Mouse (Mus musculus): Measurements from ENCODE around the gene Kdm4a. TPM values are rescaled to one million over a fixed set of nuclear protein-coding genes. Genes with fewer than 3 reads are reported as not detected.
A peak's percentile ranks its signal among the peaks of the same experiment; 100 is the strongest.

Kdm4a gene
- total RNA-seq (2021) = 10 to 100 TPM; 18.0 to 34.4 TPM
- long read RNA-seq, experiment 1, partial matches to known transcripts = 0 of 1 reads
- long read RNA-seq, experiment 1, other reads (novel, unspliced or antisense) = 1 of 1 reads
- long read RNA-seq, experiment 2, partial matches to known transcripts = 0 of 1 reads
- long read RNA-seq, experiment 2, other reads (novel, unspliced or antisense) = 1 of 1 reads

- Histone ChIP-seq H3K4me3 (peak within 1 kb of the TSS; percentile 95), H3K27ac (peak within 1 kb of the TSS; percentile 95)
- no peak for TF ChIP-seq CTCF (IDR thresholded peaks at IDR 0.05)
- peak; percentile 96 for DNase-seq
- intact Hi-C loops (cut with DNase I) = loop anchor here (10.0 kb wide), 1 partner anchor 85 kb away; no protein-coding TSS in a partner anchor
Measured at GRCm38 (mm10) chr4:118179467-118180300, at the start of gene Kdm4a. Kdm4a (minus strand) TSS chr4:118180043.

GRCm38 (mm10) chr4:118229035-118229770 is 49.4 kb upstream of the Kdm4a start:
- no peak for DNase-seq
- H3K4me3 ChIP-seq = no peak overlapping the region
- H3K27ac ChIP-seq = no peak overlapping the region; the same call in 1 of the 2 replicates
- intact Hi-C loops (cut with DNase I) = no loop called here
- no peak for TF ChIP-seq CTCF (IDR thresholded peaks at IDR 0.05)

GRCm38 (mm10) chr4:118227398-118227797 is 47.6 kb upstream of the Kdm4a start:
- no peak for TF ChIP-seq CTCF (IDR thresholded peaks at IDR 0.05)
- DNase-seq = no peak
- no peak overlapping the region for H3K27ac ChIP-seq
- intact Hi-C loops (cut with DNase I) = no loop called here
- H3K4me3 ChIP-seq = no peak overlapping the region

- TF ChIP-seq CTCF (IDR thresholded peaks at IDR 0.05) = no peak
- no peak for DNase-seq
- no peak overlapping the region for H3K4me3 ChIP-seq
- no peak overlapping the region for H3K27ac ChIP-seq
- intact Hi-C loops (cut with DNase I) = no loop called here
Measured at GRCm38 (mm10) chr4:118221261-118221660, 41.4 kb upstream of the Kdm4a start.

GRCm38 (mm10) chr4:118220756-118221155 is 40.9 kb upstream of the Kdm4a start:
- DNase-seq = no peak
- no peak for TF ChIP-seq CTCF (IDR thresholded peaks at IDR 0.05)
- H3K4me3 ChIP-seq = no peak overlapping the region
- H3K27ac ChIP-seq = no peak overlapping the region
- intact Hi-C loops (cut with DNase I) = no loop called here

- intact Hi-C loops (cut with DNase I) = loop anchor here (5.0 kb wide), 1 partner anchor 127 kb away; no protein-coding TSS in a partner anchor
- no peak for TF ChIP-seq CTCF (IDR thresholded peaks at IDR 0.05)
- no peak for DNase-seq
- Histone ChIP-seq H3K27ac (no peak overlapping the region), H3K4me3 (no peak overlapping the region)
Measured at GRCm38 (mm10) chr4:118219487-118219886, 39.6 kb upstream of the Kdm4a start.

GRCm38 (mm10) chr4:118218521-118218920 is 38.7 kb upstream of the Kdm4a start:
- Histone ChIP-seq H3K4me3 (no peak overlapping the region), H3K27ac (no peak overlapping the region)
- DNase-seq = no peak
- intact Hi-C loops (cut with DNase I) = loop anchor here (5.0 kb wide), 1 partner anchor 126 kb away; no protein-coding TSS in a partner anchor
- no peak for TF ChIP-seq CTCF (IDR thresholded peaks at IDR 0.05)

- Histone ChIP-seq H3K4me3 (no peak overlapping the region), H3K27ac (no peak overlapping the region)
- TF ChIP-seq CTCF (IDR thresholded peaks at IDR 0.05) = peak; percentile 96
- intact Hi-C loops (cut with DNase I) = loop anchor here (1.0 to 5.0 kb wide), 2 partner anchors 76 to 125 kb away; no protein-coding TSS in a partner anchor
- peak; percentile 76 for DNase-seq
Measured at GRCm38 (mm10) chr4:118216726-118217595, 37.1 kb upstream of the Kdm4a start.

- TF ChIP-seq CTCF (IDR thresholded peaks at IDR 0.05) = no peak
- H3K4me3 ChIP-seq = no peak overlapping the region
- intact Hi-C loops (cut with DNase I) = loop anchor here (5.0 kb wide), 1 partner anchor 123 kb away; no protein-coding TSS in a partner anchor
- no peak for DNase-seq
- H3K27ac ChIP-seq = no peak overlapping the region
Measured at GRCm38 (mm10) chr4:118214891-118215290, 35.0 kb upstream of the Kdm4a start.

GRCm38 (mm10) chr4:118206918-118207640 is 27.2 kb upstream of the Kdm4a start:
- intact Hi-C loops (cut with DNase I) = no loop called here
- TF ChIP-seq CTCF (IDR thresholded peaks at IDR 0.05) = no peak; the same call in 1 of the 2 replicates

GRCm38 (mm10) chr4:118205906-118206305 is 26.1 kb upstream of the Kdm4a start:
- intact Hi-C loops (cut with DNase I) = no loop called here
- Histone ChIP-seq H3K4me3 (no peak overlapping the region), H3K27ac (no peak overlapping the region)
- no peak for DNase-seq
- TF ChIP-seq CTCF (IDR thresholded peaks at IDR 0.05) = no peak

More at GRCm38 (mm10) chr4:118206918-118207640, 27.2 kb upstream of the Kdm4a start:
- H3K27ac ChIP-seq = no peak overlapping the region
- H3K4me3 ChIP-seq = no peak overlapping the region
- DNase-seq = no peak

All from gastrocnemius, adult 2 months (tissue).